Mouse (Mus musculus) mouse trophoblast stem cell (cell line): ENCODE results near the gene Rps6kb2.

ENCODE experiments used
- in situ Hi-C, 2 experiments: fragments of 300-500 bp; cut with MseI, MboI; formaldehyde crosslinking; loops; 2 replicates in 1 of 2; 3 replicates in 1 of 2; pipeline ENCODE4 v1.15.1; 2025

The Rps6kb2 gene

DNA sequence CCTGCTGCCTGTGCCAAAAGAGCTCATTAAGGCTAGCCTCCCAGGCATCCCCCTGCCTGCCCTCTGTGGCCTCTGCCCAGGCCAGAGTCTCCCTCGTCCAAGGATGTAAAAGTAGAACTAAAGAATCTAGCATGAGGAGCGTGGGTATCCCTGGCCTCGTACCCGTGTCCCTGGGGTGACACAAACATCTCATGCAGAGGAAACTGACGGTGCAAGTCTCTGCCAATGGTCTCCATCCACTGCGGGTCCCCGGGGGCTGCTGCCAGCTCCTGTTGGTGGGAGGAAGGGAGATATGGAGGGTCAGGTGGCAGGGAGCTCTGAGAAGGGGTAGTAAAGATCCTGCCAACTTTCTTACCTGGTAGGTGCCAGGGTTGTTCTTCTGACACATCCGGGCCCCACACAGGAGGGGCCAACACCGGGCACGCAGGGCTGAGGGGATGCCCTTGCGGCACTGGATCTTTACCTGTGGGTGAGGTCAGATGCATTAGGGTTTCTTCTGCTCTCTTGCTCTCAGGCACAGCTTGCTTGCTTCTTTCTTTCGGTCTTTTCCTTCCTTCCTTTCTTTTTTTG is 26.0 kb upstream of the Rps6kb2 start:
- in situ Hi-C loops, result no loop called here

DNA sequence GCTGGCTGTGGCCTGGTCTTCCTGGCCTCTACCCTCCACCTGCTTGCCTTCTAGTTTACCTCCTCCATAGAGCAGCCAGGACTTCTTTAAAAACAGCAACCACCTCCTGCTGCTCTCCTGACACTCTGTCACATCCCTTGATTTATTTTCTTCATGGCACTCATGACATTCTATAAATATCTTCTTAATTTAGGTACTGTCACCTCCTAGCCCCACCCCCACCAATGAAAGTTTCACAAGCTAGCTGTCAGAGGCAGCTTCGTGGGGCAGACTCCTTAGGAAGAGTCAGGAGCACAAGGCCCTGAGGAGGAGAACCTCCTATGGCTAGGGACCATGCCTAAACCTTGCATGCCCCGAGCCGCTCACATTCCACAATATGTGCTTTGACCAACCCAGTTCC is 24.1 kb upstream of the Rps6kb2 start:
- in situ Hi-C loops, result no loop called here

DNA sequence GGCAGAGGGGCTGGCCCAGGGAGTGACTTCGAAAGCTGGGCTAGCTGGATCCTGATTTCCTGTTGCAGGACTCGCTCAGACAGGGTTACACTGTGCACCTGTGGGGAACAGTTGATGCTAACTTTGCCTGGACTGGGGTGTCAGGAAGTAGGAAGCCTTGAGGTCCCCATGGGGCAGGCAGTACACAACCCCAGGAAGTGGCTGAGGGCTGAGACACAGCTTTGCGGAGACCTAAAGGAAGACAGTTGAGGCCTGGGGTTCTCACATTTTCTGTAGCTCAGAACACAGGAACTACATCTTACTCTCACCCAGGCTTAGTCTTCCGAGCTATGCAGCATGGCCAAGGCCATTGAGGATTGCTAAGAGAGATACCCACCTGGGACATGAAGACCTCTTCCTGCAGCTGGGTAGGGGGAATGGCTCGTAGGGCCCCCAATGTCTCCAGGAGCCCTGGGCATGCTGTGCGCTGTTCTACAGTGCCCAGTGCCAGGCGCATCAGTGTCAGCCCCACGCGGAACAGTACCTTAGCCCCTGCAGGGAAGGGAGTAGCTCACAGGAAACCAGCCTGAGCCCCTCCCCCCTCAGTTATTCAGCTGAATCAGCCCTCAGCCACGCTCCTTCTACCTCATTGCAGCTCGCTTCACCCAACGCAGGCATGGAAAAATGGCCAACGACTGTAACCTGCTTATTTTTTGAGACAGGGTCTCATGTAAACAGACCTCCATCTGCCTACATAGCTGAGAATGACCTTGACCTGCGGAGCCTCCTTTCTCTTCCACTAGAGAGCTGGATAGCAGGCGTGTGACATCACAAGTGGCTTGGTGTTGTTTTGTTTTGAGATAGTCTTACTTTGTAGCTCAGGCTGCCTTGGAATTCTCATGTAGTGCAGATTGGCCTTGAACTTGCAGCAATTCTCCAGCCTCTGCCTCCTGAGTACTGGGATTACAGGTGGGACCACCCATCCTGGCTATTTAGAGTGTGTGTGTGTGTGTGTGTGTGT is 22.1 kb upstream of the Rps6kb2 start:
- in situ Hi-C loops, result no loop called here

DNA sequence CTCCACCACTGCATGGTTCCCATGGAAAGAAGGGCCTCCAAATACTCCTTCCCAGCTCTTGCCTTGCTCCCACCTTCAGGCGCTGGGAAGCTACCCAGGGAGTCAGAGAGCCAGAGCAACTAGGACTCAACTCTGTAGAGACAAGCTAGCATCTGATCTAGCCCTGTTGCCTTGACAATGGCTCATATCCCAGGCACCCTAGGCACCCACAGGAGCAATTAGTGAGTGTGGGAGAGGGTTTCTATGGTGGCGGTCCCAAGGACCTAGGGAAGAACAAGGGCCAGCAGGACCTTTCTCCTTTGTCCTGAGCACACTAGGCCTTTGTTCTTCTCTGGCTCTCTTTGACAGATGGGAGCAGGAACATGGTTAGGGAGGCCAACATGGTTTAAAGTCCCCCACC is 20.5 kb upstream of the Rps6kb2 start:
- in situ Hi-C loops, result no loop called here

DNA sequence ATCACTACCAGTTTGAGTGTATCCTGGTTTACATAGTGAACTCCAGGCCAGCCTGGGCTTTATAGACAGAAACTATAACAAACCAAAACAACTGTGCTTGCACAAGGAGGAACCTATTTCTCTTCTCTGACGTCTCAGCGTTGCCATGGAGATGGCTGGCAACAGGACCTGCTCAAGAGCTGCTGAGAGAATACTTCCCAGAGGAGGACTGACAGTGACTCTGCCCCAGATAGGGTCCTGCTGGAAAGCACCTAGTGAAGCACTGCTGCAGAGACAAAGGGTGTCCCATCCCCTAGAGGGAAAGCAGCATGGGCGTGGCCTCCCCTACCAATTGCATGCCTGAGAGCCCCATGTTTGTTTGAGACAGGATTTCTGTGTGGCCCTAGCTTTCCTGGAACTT is 18.7 kb upstream of the Rps6kb2 start:
- in situ Hi-C loops, result no loop called here

DNA sequence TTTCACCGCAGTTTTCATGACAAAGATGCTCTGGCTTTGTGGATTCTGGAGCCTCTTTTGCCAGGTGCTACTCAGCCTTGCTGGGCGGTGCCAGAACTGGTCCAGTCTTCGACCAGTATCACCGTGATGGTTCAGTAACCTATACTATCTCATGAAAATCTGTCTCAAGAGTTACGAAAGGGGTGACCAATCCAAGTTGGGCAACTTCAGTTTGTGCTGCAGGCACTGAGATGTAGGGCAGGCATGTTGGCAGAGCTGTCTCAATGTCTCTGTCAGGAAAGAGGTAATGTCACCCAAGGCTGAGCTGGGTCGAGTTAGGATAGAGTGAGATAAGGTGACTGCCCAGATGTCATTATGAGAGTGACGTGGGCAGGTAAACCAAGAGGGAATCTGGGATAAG is 17.3 kb upstream of the Rps6kb2 start:
- in situ Hi-C loops, result no loop called here

DNA sequence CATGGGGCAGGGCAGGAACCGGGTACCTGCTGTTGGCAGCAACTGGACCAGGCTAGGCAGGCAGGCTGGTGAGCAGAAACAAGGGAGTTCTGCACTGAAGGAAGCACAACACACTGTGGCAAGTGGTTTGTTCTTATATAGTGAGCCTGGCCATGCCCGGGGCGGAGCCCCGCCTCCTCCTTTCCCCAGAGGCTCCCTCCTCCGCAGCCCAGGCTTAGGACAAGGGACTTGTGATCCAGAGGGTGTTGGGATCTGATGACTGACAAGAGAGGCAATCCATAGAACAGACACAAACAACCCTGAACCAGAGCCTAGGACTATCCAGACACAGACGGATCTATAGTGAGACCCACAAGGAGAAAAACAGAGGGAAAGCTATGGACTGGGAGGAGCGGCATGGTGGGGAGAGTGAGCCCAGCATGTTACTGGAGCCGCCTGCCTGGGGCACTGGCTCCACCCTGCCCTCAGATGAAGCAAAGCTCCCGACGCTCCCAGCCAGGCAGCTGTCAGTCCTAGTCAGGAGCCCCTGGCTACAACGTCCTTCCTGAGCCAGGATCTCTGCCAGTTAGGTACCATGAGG is 12.3 kb upstream of the Rps6kb2 start, which contains the start of gene Carns1:
Gene Carns1 (minus strand): TSS at position 112 of the 580 bp plus-strand sequence.
- in situ Hi-C loops, result no loop called here

DNA sequence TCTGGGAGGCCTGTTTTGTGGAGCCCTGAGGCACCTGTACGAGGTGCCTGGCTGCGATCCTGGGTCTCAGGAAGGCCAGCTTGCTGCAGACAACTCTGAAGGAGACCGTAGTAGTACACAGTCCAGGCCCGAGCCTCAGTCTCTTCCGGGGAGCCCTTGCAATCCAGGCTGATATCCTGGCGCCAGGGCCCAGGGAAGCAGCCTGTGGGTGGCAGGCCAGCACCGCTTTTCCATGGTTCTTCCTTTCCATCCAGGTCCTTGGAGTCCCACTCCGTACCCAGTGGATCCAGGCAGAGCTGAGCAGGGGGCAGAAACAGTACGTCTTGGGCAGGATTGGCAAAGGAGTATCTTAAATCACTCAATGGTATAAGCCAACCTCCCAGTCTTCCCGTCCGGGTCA is 9.8 kb upstream of the Rps6kb2 start:
- in situ Hi-C loops, result no loop called here

DNA sequence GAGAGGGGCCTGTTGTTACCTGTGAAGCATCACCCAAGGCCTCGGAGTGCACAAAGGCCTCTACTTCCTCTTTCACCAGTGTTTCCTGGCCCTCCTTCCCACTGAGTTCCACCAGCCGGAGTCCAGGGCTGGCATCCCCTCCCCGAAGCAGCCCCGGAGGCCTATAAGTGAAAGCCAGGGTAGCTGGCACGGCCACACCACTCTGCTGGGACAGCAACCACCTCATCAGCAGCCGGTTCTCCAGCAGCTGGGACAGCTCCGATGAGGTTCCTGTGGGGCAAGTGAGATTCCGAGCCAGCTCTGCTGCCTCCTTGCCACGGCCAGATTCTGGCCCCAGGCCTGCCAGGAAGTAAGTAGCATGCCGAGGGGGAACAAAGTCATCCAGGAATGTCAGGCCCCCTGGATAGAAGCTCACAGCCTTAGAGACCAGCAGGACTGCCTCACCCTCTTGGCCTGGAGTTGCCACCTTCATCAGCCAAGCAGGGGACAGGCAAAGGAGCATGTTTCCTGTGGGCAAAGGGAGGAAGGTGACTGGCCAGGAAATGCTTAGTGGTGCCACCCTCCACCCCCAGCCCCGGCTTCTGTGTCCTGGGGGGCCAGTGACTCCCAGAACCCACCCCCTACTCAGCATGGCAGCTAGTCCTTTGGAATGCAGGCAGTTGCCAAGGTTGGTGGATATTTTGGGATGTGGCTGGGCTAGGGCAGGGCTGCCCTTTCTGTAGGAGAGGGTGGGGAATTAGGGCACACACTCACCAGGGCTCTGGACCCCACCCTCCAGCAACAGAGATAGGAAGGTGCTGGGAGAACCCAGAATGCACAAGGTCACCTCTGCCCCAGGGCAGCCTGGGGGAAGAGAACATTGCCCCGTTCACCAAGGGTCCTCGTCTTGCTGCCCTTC is 8.5 kb upstream of the Rps6kb2 start:
- in situ Hi-C loops, result no loop called here

DNA sequence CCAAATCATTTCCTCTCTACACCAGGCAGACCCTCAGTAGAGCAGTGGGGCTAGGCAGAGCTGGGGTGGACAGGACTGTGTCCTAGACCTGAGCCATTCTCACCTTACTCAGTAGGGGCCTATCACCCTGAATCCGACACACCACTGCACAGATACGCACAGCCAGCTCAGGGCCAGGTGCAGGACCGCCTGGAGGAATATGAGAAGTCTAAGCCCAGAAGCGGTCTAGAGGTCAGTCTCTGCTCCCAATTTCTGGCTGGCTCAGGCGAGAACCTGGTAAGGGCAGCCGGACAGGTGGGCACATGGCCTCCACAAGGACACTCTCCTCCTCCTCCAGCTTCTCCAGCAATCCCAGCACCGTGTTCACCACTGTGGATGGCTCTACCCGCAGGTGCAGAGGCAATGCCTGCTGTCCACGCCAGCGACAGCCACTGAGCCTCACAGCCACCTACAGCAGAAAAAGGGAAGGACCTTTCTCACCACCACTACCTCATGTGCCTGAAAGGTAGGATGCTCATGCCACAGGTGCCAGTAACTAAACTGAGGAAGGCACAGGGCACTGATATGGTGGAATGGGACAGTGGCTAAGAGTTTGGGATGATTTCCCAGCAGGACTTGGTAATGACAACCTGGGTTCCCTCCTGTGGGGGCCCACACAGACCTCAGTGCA is 7.7 kb upstream of the Rps6kb2 start:
- in situ Hi-C loops, result no loop called here

DNA sequence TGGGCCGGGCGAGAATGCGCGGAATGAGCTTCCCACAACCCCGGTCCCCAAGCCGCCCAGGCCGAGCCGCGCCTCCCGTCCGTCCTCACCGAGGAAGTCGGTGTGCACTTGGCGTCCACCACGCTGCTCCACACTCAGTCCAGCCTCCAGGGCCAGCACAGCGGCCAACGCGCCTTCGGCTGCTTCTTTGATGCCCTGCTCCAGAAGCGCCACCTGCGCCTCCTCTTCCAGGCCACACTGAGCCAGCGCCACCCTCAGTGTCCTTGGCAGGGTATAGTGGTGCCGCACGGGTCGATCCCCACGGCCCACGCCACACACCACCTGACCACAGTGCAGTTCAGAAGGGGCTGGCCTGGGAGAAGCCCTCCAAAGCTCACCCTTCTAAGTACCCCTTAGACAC is 6.7 kb upstream of the Rps6kb2 start:
- in situ Hi-C loops, result no loop called here

DNA sequence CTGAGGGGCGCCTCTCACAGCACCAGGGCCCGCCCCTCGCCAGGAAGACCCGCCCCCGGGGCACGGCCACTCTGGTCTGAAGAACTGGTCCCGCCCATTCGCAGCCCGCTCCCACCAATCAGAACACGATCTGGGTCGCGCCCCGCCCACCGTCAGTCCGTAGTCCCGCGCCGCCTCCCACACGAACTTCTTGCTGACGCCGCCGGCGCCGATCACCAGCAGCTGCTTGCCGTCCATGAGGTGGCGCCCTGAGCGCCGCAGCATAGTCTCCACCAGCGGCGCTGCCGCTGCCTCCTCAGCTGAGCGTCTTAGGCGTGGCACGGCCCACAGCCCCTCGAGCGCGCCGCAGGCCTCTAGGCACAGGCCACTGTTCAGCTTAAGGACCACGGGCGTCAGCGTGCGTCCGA is 6.2 kb upstream of the Rps6kb2 start:
- in situ Hi-C loops, result no loop called here

DNA sequence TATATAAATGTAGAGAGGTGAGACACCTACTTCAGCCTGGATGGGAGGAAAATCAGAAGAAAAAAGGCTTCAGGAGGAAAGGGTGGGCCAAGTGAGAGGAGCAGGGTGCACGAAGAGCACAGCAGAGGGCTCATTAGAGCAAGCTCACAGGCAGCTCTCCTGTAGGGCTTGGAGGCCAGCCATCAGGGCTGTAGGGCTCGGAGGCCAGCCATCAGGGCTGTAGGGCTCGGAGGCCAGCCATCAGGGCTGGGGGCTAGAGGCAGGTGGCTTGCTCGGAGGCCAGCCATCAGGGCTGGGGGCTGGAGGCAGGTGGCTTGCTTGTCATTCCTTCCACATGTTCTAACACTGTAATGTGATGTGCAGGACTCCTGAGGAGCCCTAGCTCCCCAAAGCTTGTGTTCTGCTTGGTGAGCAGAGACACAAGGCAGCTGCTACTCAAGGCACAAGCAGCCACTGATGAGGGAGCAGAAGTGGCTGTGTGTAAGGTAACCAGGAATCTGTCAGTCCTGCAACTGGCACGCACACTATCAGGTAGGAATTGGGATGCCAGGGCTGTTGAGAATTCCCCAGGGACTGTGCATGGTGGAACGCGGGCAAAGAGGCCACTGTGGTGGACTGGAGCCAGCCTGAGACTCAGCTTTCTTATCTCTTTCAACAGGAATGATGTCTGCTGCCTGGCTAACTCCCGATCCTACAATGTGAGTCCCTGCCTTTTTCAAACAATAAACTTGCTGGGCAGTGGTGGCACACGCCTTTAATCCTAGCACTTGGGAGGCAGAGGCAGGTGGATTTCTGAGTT is 3.7 kb upstream of the Rps6kb2 start:
- in situ Hi-C loops, result no loop called here

DNA sequence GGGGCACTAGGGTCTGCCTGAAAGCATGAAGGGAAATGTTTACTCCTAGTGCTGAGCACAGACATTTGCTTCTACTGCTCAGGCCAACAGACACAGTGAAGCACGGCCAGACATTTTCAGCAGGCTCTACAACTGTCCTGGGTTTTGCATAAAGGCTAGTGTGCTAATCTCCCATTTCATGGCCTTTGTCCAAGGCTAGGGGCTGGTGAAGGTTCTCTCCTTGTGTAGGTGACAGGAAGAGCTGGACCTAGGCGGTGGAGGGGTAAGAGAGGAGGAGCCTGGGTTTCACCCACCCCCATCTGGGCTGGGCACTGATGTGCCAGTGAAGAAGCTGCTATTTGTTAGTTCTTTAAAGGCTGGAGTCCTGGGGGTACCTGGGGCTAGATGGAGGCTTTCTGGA is 1.6 kb upstream of the Rps6kb2 start:
- in situ Hi-C loops, result no loop called here

DNA sequence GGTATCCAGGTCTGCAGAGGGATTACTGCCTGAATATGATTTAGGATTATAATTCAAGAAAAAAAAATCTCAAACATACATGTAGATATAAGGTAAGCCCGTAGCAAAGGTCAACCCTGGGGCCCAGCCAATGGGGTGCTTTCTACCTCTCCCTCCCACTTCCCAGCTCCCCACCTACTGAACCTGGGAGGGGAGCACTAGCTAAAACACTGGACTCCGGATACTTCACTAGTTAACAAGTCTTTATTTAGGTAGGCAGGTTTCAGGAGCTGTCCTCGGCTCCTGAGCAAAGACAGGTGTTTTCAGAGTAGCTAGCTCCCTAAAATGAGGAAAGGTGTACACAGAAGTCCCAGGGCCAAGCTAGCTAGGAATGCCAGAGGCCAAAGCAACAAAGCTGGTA is 946 bp upstream of the Rps6kb2 start:
- in situ Hi-C loops, result no loop called here

DNA sequence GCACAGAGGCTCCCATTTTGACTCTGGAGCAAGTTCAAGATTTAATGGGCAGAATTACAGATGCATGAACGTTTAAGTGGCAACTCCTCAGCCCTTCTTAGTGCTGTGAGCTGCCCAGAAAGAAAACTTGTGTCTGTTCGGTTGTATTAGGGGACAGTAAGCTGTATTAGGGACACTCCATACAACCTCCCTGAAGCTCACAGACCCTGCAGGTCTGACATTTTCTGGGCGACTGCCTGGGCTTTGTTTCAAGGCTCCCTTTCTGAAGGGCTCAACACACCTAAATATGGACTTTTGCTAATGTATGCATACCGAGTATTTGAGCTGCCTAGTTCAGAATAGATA is 361 bp upstream of the Rps6kb2 start:
- in situ Hi-C loops, result no loop called here

DNA sequence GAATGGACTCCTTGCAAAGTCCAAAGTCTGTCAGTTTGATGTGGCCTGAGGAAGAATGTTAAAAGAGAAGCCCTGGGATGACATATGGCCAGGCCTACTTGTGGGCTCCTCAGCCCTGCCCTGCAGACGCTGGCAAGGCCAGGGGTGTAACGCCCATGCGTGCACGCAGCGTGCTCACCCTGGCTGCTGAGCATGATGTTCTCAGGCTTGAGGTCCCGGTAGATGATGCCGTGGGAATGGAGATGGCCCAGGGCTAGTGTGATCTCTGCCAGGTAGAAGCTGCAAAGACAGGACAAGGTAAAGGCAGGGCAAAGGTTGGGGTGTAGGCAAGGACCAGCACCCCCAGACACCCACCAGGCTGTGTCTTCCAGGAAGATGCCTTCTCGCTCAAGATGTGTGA is 4.1 kb downstream of the Rps6kb2 start:
- in situ Hi-C loops, result no loop called here

DNA sequence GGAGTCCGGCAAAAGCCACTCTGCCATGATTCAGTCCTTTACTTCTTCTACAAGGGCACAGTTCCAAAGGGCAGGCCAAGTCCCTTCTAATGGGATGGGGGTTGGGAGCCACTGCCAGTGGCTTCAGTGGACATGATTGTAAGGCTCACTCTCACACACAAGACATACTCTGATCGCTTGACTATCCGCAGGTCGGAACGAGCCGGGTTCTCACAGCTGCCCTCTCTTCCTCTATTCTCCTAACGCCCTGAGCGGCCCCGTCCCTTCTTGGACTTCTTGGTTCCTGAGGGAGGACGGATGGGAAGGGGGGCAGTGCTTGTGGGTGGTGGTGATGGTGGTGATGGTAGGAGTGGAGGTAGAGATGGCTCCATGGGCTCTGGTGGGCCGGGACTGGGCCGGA is 6.4 kb downstream of the Rps6kb2 start:
- in situ Hi-C loops, result no loop called here

DNA sequence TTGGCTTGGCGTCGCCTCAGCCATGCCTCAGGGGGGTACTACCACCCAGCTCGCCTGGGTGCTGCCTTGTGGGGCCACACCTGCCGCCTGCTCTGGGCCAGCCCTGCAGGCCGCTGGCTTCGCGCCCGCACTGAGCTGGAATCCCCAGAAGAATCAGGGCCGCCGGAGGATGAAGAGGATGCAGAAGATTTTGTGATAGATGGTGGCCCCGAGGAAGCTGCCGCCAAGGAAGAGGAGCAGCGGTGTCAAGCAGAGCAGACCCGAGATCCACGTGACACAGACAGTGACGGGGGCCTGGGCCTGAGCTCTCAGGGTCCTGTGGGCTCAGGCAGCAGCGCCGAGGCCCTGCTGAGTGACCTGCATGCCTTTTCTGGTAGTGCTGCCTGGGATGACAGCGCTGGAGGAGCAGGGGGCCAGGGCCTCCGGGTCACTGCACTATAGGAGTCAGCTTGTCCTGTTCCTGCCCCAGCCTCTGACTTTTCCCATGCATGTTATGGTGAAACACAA is 7.0 kb downstream of the Rps6kb2 start:
- in situ Hi-C loops, result no loop called here
